Mouse (Mus musculus) retina, postnatal 1 day (tissue): Measurements from ENCODE around the gene Rbm4.
"Not testable (repeated sequence)": the region's sequence is repeated elsewhere in the genome, so short reads cannot be mapped to it uniquely, and the experiment has no call there.

Experiments used
- DNase-seq: peaks from one replicate; pipeline ENCODE4 v3.0.0-alpha.2; 2012

Gene Rbm4

GRCm38 (mm10) chr19:4793831-4794422 lies at the start of gene Rbm4:
TSS of gene Rbm4 (minus strand) at chr19:4793901.
- peak; percentile 100 for DNase-seq

- no peak for DNase-seq
Measured at GRCm38 (mm10) chr19:4842611-4843010, 48.9 kb upstream of the Rbm4 start.

GRCm38 (mm10) chr19:4840848-4841247 lies 47.1 kb upstream of the Rbm4 start:
- DNase-seq = no peak

DNA sequence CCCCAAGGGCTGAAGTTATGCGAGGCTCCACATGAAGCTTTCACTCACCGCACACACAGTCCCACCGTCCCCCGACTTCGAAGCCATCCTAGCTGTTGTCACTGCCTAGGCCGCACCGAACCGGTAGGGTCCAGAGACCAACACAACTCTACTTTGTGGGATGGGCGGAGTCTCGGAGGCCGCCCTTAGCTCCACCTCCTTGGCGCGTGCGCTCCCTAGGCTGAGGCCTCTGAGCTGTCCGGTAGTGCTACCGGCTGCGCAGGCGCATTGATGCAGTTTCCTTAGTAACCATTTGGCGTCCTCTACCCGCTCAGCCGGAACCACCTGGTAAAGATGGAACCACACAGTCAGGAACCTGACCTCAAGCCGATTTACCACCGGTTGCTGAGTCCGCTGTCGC lies 45.4 kb upstream of the Rbm4 start, which contains the start of the genes Ccs and Ccdc87:
TSS of gene Ccs (minus strand) at position 184 of the 400 bp plus-strand sequence.
TSS of gene Ccdc87 (plus strand) at position 218 of the 400 bp plus-strand sequence.
- peak; percentile 97 for DNase-seq

GRCm38 (mm10) chr19:4838526-4839140 lies 44.9 kb upstream of the Rbm4 start:
- DNase-seq = no peak

- no peak for DNase-seq
Measured at GRCm38 (mm10) chr19:4837049-4837448, 43.3 kb upstream of the Rbm4 start.

- DNase-seq = no peak
Measured at GRCm38 (mm10) chr19:4836096-4836495, 42.4 kb upstream of the Rbm4 start.

GRCm38 (mm10) chr19:4833977-4834376 lies 40.3 kb upstream of the Rbm4 start:
- DNase-seq = no peak

GRCm38 (mm10) chr19:4829156-4829555 lies 35.5 kb upstream of the Rbm4 start:
- no peak for DNase-seq

DNA sequence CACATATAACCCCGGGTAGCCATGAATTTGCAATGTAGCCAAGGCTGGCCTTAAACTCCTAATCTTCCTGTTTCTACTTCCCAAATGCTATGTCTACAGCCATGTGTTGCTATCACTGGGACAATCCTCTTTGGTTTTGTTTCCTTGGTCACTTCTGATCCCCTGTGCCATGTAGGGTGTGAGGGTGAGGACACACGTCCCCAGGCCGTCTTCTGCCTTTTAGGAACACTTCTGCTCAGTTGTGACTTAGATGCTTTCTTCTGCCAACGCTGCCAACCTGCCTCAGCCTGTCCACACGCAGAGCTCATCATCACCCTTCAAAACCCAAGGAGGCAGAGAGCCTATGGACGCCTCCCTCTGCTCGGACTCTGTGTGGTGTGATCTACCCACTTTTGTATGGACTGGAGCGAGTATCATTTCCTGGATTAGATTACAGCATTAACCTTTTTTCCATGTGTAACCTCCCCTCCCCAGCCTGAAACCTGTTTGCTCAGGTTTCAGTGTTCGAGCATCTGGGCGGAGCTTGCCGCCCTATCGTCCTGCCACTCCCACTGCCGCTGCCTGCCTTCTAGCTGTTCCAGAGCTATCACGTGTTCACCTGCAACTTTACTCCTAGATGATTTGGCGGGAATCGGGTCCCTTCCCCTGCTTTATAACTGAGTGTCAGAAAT lies 34.9 kb upstream of the Rbm4 start:
- no peak for DNase-seq

- DNase-seq = peak; percentile 2
Measured at GRCm38 (mm10) chr19:4820678-4821303, 27.1 kb upstream of the Rbm4 start.

DNA sequence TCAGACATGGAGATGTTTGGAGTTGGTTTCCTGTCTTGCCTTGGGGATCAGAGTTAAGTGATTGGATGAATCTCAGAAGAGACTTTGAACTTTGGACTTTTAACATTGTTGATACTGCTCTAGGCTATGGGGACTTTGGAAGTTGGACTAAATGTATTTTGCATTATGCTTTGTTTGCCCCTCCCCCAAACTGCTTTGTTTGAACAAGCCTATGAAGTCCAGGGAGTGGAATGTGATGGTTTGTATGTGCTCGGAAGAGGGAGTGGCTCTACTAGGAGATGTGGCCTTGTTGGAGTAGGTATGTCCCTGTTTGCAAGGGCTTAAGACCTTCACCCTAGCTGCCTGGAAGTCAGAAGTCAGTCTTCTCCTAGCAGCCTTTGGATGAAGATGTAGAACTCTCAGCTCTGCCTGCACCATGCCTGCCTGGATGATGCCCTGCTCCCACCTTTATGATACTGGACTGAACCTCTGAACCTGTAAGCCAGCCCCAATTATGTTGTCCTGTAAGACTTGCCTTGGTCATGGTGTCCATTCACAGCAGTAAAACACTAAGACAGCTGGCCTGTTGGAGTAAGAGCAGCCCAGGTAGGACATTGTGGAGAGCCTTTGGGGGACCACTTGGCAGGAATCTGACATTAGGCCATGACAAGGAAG lies 23.6 kb upstream of the Rbm4 start:
- DNase-seq = no peak

- DNase-seq = peak; percentile 50
Measured at GRCm38 (mm10) chr19:4813015-4813414, 19.3 kb upstream of the Rbm4 start.

DNA sequence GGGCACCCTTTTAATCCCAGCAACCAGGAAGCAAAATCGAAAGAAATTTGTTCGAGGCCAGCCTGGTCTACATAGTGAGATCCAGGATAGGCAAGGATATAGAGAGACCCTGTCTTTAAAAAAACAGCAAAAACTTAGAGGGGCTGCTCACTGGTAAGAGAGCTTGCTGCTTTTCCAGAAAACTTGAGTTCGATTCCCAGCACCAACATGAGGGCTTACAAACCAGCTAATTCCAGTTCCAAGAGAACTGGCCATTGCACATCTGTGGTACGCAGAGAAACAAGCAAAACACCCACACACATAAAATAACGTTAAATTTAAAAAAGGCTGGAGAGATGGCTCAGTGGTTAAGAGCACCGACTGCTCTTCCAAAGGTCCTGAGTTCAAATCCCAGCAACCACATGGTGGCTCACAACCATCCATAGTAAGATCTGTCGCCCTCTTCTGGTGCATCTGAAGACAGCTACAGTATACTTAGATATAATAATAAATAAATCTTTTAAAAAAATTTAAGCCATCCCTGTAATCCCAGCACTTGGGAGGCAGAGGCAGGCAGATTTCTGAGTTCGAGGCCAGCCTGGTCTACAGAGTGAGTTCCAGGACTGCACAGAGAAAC lies 18.7 kb upstream of the Rbm4 start:
- not testable (repeated sequence) for DNase-seq

DNA sequence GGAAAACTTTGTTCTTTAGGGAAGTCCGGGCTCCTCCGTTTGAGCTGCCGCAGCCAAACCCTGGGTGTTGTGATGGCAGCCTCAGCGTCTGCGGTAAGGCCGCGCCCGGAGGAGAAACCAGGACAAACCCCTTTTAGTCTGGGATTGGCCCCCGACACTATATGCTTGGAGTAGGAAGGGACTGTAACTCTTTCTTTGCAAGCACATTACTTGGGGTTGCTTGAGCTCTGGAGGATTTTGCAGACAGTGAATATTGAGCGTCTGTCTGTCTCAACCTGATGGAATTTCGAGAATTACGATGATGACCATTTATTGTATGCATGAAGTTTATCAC lies 18.2 kb upstream of the Rbm4 start:
- no peak for DNase-seq

GRCm38 (mm10) chr19:4811063-4811908 lies 17.6 kb upstream of the Rbm4 start, which contains the start of the genes Gm21992 and Rbm14:
TSS of gene Gm21992 (minus strand) at chr19:4811612.
TSS of gene Rbm14 (minus strand) at chr19:4811634.
- peak; percentile 100 for DNase-seq

GRCm38 (mm10) chr19:4810746-4811062 lies 17.0 kb upstream of the Rbm4 start:
- no peak for DNase-seq

DNA sequence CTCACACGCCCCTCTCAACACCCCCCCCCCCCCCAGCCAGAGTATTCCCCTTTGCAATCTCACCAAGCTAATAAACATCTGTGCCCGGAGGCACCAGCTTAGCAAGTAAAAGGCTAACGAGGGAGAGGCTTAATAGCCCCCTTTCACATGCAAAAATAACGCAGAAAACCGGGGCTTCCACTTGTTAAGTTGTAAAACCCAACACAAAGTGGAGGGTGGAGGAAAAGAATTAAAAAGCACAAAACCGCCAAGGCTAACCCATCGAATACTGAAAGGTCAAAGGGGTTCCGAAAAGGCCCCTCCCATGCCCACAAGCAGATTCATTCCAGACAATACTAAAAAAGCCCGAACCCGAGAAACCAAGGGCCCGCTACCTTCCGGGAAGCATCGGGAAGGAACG lies 16.6 kb upstream of the Rbm4 start:
- DNase-seq = no peak

DNA sequence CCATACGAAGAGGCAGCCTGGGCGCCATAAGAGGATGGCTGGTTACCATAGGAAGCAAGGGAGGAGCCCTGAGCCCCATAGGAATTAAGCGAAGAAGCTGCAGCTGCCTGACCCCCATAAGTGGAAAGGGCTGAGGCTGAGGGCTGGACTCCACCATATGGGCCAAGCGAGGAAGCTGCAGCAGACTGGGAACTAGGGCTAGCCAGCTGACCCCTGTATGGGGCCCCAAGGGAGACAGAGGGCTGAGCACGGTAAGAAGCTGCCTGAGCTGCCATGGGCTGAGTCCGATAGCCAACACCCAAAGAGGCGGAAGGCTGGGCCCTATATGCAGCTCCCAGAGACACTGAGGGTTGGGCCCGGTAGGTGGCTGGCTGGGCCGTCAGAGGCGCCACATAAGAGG lies 9.6 kb upstream of the Rbm4 start:
- DNase-seq = peak; percentile 53

GRCm38 (mm10) chr19:4802691-4803091 lies 9.0 kb upstream of the Rbm4 start:
- DNase-seq = peak; percentile 65

DNA sequence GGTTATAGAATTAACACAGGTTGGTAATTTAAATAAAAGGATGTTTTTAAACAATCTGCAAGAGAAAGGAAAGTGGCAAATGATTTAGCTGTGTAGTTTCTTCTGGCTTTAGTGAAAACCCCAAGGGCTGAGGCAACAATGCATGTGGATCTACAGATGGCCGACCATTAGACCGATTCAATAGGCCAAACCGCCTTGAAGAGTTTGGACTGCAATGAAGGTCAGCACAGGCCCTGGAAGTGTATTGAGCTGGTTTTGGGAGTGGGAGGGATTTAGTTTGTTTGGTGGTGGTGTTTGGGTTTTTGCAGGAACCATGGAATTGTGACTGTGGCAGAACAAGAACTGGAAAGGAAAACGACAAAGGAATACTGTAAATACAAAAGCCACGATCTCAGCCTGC lies 5.4 kb upstream of the Rbm4 start:
- no peak for DNase-seq

GRCm38 (mm10) chr19:4797846-4798245 lies 4.1 kb upstream of the Rbm4 start:
- DNase-seq = no peak
